Mouse (Mus musculus): ENCODE results near the gene Stx8. TPM values are rescaled to one million over a fixed set of nuclear protein-coding genes. Genes with fewer than 3 reads are reported as not detected.

The Stx8 gene
- polyA plus RNA-seq, 1 experiment = 35.8 TPM

GRCm38 (mm10) chr11:68215206-68215912, 249.4 kb downstream of the Stx8 start:
- Histone ChIP-seq H3K27me3 (ENCODE audit: control insufficient read depth, insufficient read depth, low read length, poor library complexity, severe bottlenecking) (no peaks in the 10 kb centered on the region), H3K4me3 (ENCODE audit: low read depth, low read length) (no peak overlapping the region), H3K36me3 (ENCODE audit: control insufficient read depth, insufficient read depth, low read length, poor library complexity, severe bottlenecking) (no peaks in the 10 kb centered on the region), H3K9me3 (replicated peaks; ENCODE audit: control insufficient read depth, insufficient read depth, low read length, poor library complexity, severe bottlenecking) (no peaks in the 10 kb centered on the region), H3K4me1 (ENCODE audit: control insufficient read depth, insufficient read depth, low read length) (no peaks in the 10 kb centered on the region), H3K27ac (ENCODE audit: insufficient read depth, low read length) (no peak overlapping the region), H3K9ac (ENCODE audit: low read depth, poor library complexity, severe bottlenecking) (no peak overlapping the region)
- no peak for TF ChIP-seq POLR2A (IDR thresholded peaks at IDR 0.05; ENCODE audit: insufficient read depth, low read length)
- no peak for TF ChIP-seq EP300 (IDR thresholded peaks at IDR 0.05; ENCODE audit: insufficient read depth, low read depth, low read length)
- TF ChIP-seq CTCF (IDR thresholded peaks at IDR 0.05; ENCODE audit: low read depth, low read length) = no peak

GRCm38 (mm10) chr11:68216041-68216440, 250.0 kb downstream of the Stx8 start:
- Histone ChIP-seq H3K4me3 (ENCODE audit: low read depth, low read length) (no peak overlapping the region), H3K27me3 (ENCODE audit: control insufficient read depth, insufficient read depth, low read length, poor library complexity, severe bottlenecking) (no peaks in the 10 kb centered on the region), H3K9ac (ENCODE audit: low read depth, poor library complexity, severe bottlenecking) (no peak overlapping the region), H3K4me1 (ENCODE audit: control insufficient read depth, insufficient read depth, low read length) (no peaks in the 10 kb centered on the region), H3K9me3 (replicated peaks; ENCODE audit: control insufficient read depth, insufficient read depth, low read length, poor library complexity, severe bottlenecking) (no peaks in the 10 kb centered on the region), H3K27ac (ENCODE audit: insufficient read depth, low read length) (no peak overlapping the region), H3K36me3 (ENCODE audit: control insufficient read depth, insufficient read depth, low read length, poor library complexity, severe bottlenecking) (no peaks in the 10 kb centered on the region)
- TF ChIP-seq EP300 (IDR thresholded peaks at IDR 0.05; ENCODE audit: insufficient read depth, low read depth, low read length) (no peak), CTCF (IDR thresholded peaks at IDR 0.05; ENCODE audit: low read depth, low read length) (no peak), POLR2A (IDR thresholded peaks at IDR 0.05; ENCODE audit: insufficient read depth, low read length) (no peak)

- Histone ChIP-seq H3K36me3 (ENCODE audit: control insufficient read depth, insufficient read depth, low read length, poor library complexity, severe bottlenecking) (no peaks in the 10 kb centered on the region), H3K9ac (ENCODE audit: low read depth, poor library complexity, severe bottlenecking) (no peak overlapping the region), H3K27ac (ENCODE audit: insufficient read depth, low read length) (no peak overlapping the region), H3K27me3 (ENCODE audit: control insufficient read depth, insufficient read depth, low read length, poor library complexity, severe bottlenecking) (no peaks in the 10 kb centered on the region), H3K4me1 (ENCODE audit: control insufficient read depth, insufficient read depth, low read length) (no peaks in the 10 kb centered on the region), H3K9me3 (replicated peaks; ENCODE audit: control insufficient read depth, insufficient read depth, low read length, poor library complexity, severe bottlenecking) (no peaks in the 10 kb centered on the region), H3K4me3 (ENCODE audit: low read depth, low read length) (no peak overlapping the region)
- TF ChIP-seq POLR2A (IDR thresholded peaks at IDR 0.05; ENCODE audit: insufficient read depth, low read length) (no peak), CTCF (IDR thresholded peaks at IDR 0.05; ENCODE audit: low read depth, low read length) (no peak), EP300 (IDR thresholded peaks at IDR 0.05; ENCODE audit: insufficient read depth, low read depth, low read length) (no peak)
These were observed 254.7 kb downstream of the Stx8 start for GRCm38 (mm10) chr11:68220733-68221132.

GRCm38 (mm10) chr11:68222209-68222608, 256.2 kb downstream of the Stx8 start:
- no peaks in the 10 kb centered on the region for H3K27me3 ChIP-seq (ENCODE audit: control insufficient read depth, insufficient read depth, low read length, poor library complexity, severe bottlenecking)
- no peak overlapping the region for H3K4me3 ChIP-seq (ENCODE audit: low read depth, low read length)
- H3K4me1 ChIP-seq (ENCODE audit: control insufficient read depth, insufficient read depth, low read length) = no peaks in the 10 kb centered on the region
- H3K9me3 ChIP-seq (replicated peaks; ENCODE audit: control insufficient read depth, insufficient read depth, low read length, poor library complexity, severe bottlenecking) = no peaks in the 10 kb centered on the region
- TF ChIP-seq EP300 (IDR thresholded peaks at IDR 0.05; ENCODE audit: insufficient read depth, low read depth, low read length) (no peak), POLR2A (IDR thresholded peaks at IDR 0.05; ENCODE audit: insufficient read depth, low read length) (no peak), CTCF (IDR thresholded peaks at IDR 0.05; ENCODE audit: low read depth, low read length) (no peak)
- H3K9ac ChIP-seq (ENCODE audit: low read depth, poor library complexity, severe bottlenecking) = no peak overlapping the region
- H3K27ac ChIP-seq (ENCODE audit: insufficient read depth, low read length) = no peak overlapping the region
- no peaks in the 10 kb centered on the region for H3K36me3 ChIP-seq (ENCODE audit: control insufficient read depth, insufficient read depth, low read length, poor library complexity, severe bottlenecking)

GRCm38 (mm10) chr11:68223143-68223542, 257.1 kb downstream of the Stx8 start:
- Histone ChIP-seq H3K4me1 (ENCODE audit: control insufficient read depth, insufficient read depth, low read length) (no peaks in the 10 kb centered on the region), H3K27me3 (ENCODE audit: control insufficient read depth, insufficient read depth, low read length, poor library complexity, severe bottlenecking) (no peaks in the 10 kb centered on the region), H3K4me3 (ENCODE audit: low read depth, low read length) (no peak overlapping the region), H3K9me3 (replicated peaks; ENCODE audit: control insufficient read depth, insufficient read depth, low read length, poor library complexity, severe bottlenecking) (no peaks in the 10 kb centered on the region), H3K36me3 (ENCODE audit: control insufficient read depth, insufficient read depth, low read length, poor library complexity, severe bottlenecking) (no peaks in the 10 kb centered on the region), H3K9ac (ENCODE audit: low read depth, poor library complexity, severe bottlenecking) (no peak overlapping the region), H3K27ac (ENCODE audit: insufficient read depth, low read length) (no peak overlapping the region)
- TF ChIP-seq CTCF (IDR thresholded peaks at IDR 0.05; ENCODE audit: low read depth, low read length) = peak; percentile 25
- TF ChIP-seq EP300 (IDR thresholded peaks at IDR 0.05; ENCODE audit: insufficient read depth, low read depth, low read length) = no peak

- no peaks in the 10 kb centered on the region for H3K36me3 ChIP-seq (ENCODE audit: control insufficient read depth, insufficient read depth, low read length, poor library complexity, severe bottlenecking)
- H3K4me1 ChIP-seq (ENCODE audit: control insufficient read depth, insufficient read depth, low read length) = no peaks in the 10 kb centered on the region
- H3K9me3 ChIP-seq (replicated peaks; ENCODE audit: control insufficient read depth, insufficient read depth, low read length, poor library complexity, severe bottlenecking) = no peaks in the 10 kb centered on the region
- H3K27me3 ChIP-seq (ENCODE audit: control insufficient read depth, insufficient read depth, low read length, poor library complexity, severe bottlenecking) = no peaks in the 10 kb centered on the region
- H3K9ac ChIP-seq (ENCODE audit: low read depth, poor library complexity, severe bottlenecking) = no peak overlapping the region
- no peak for TF ChIP-seq POLR2A (IDR thresholded peaks at IDR 0.05; ENCODE audit: insufficient read depth, low read length)
- no peak for TF ChIP-seq CTCF (IDR thresholded peaks at IDR 0.05; ENCODE audit: low read depth, low read length)
- no peak for TF ChIP-seq EP300 (IDR thresholded peaks at IDR 0.05; ENCODE audit: insufficient read depth, low read depth, low read length)
- no peak overlapping the region for H3K27ac ChIP-seq (ENCODE audit: insufficient read depth, low read length)
- no peak overlapping the region for H3K4me3 ChIP-seq (ENCODE audit: low read depth, low read length)
These were observed 260.7 kb downstream of the Stx8 start for GRCm38 (mm10) chr11:68226654-68227057.

All from ES-Bruce4 (cell line).